Mouse (Mus musculus) lung, postnatal 0 days (tissue): ENCODE data around the gene Agbl4. TPM values are rescaled to one million over a fixed set of nuclear protein-coding genes. Genes with fewer than 3 reads are reported as not detected.

Source experiments
- ATAC-seq: fragments of 200-750 bp; cut with Nextera tagmentation; 2 replicates; pipeline ENCODE4 v1.8.0; 2017; ENCODE audit warnings: moderate library complexity
- DNase-seq: peaks from one replicate; pipeline ENCODE4 v3.0.0-alpha.2; 2016; ENCODE audit warnings: low spot score
- H3K27ac ChIP-seq: fragments of 300-500 bp; sonication (generic); 2 replicates; pipeline ENCODE4 v1.5.1; 2014; ENCODE audit warnings: antibody characterized with exemption, mild to moderate bottlenecking, low read length, mixed read lengths
- H3K27me3 ChIP-seq: fragments of 300-500 bp; sonication (generic); replicated peaks from 2 replicates; pipeline ENCODE4 v1.6.1; 2014; ENCODE audit warnings: low read length, mixed read lengths; ENCODE audit not compliant: insufficient read depth
- H3K36me3 ChIP-seq: fragments of 300-500 bp; sonication (generic); 2 replicates; pipeline ENCODE4 v1.6.1; 2014; ENCODE audit warnings: low read length, mixed read lengths; ENCODE audit not compliant: insufficient read depth
- H3K4me1 ChIP-seq: fragments of 300-500 bp; sonication (generic); 2 replicates; pipeline ENCODE4 v1.6.1; 2014; ENCODE audit warnings: antibody characterized with exemption, low read depth, low read length, mixed read lengths; ENCODE audit not compliant: insufficient read depth
- H3K4me2 ChIP-seq: fragments of 300-500 bp; sonication (generic); replicated peaks from 2 replicates; pipeline ENCODE4 v1.6.1; 2014; ENCODE audit warnings: low read depth, mild to moderate bottlenecking, low read length, moderate library complexity, mixed read lengths
- H3K4me3 ChIP-seq: fragments of 300-500 bp; sonication (generic); 2 replicates; pipeline ENCODE4 v1.5.1; 2014; ENCODE audit warnings: low read depth, low read length
- H3K9ac ChIP-seq: fragments of 300-500 bp; sonication (generic); replicated peaks from 2 replicates; pipeline ENCODE4 v1.6.1; 2014; ENCODE audit warnings: low read depth, mild to moderate bottlenecking
- H3K9me3 ChIP-seq: fragments of 300-500 bp; sonication (generic); 2 replicates; pipeline ENCODE4 v1.6.1; 2016; ENCODE audit warnings: low read length, mixed read lengths
- CTCF ChIP-seq: IDR thresholded peaks from 2 replicates; pipeline ENCODE4 v1.5.1; 2016; ENCODE audit warnings: antibody characterized with exemption, mild to moderate bottlenecking
- EP300 ChIP-seq: IDR thresholded peaks from 2 replicates; pipeline ENCODE4 v1.6.1; 2016; ENCODE audit warnings: antibody characterized with exemption, mild to moderate bottlenecking, control low read depth
- WGBS: fragments of 180-500 bp; shearing (Covaris S2); extraction: QIAGEN DNeasy Blood & Tissue Kit; methylation state at CpG from one replicate; pipeline ENCODE4 v1.1.7; 2014; 5-methylcytosine and 5-hydroxymethylcytosine counted together
- polyA plus RNA-seq: library from polyadenylated mRNA; unstranded; fragments of >200 nt; fragmentation: Nextera tagmentation; extraction: Ambion mirVana; gene quantifications from 2 replicates; pipeline ENCODE4 v1.2.1, GENCODE M21; 2015

The Agbl4 gene
- polyA plus RNA-seq, 1 experiment from 2014 or later = 0.50 TPM

DNA sequence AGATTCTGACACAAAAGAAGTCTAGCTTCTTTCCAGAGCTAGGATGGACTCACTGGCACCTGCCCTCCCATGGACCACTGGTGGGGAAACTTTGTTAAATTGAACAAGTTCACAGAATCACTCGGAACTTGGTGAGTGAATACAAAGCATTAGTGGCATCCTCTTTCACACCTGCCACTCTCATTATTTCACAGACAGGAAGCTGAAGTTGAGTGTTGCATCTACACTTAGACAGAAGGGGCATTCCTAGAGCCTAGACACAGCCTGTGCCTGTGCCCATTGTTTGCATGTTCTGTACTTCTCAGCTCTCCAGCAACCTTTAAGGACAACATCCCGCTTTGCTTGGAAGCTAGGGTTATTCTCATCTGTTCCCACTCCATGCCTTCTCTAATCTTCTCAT is 1107.5 kb downstream of the Agbl4 start:
- 74% methylated on average over 2 of the region's 2 CpGs for WGBS

GRCm38 (mm10) chr4:111510129-111510528 is 1112.7 kb downstream of the Agbl4 start:
- H3K27ac ChIP-seq = no peak overlapping the region
- 6% methylated on average over 2 of the region's 2 CpGs for WGBS

More for the DNA sequence above, 1107.5 kb downstream of the Agbl4 start:
- Histone ChIP-seq H3K4me2 (no peak overlapping the region), H3K4me3 (no peak overlapping the region), H3K27ac (no peak overlapping the region), H3K27me3 (no peaks in the 10 kb centered on the region), H3K9me3 (no peaks in the 10 kb centered on the region), H3K36me3 (no peaks in the 10 kb centered on the region), H3K9ac (no peak overlapping the region), H3K4me1 (no peaks in the 10 kb centered on the region)
- no peak for ATAC-seq
- no peak for DNase-seq
- TF ChIP-seq EP300 (no peak), CTCF (no peak)

GRCm38 (mm10) chr4:111513921-111514320 is 1116.5 kb downstream of the Agbl4 start:
- TF ChIP-seq CTCF = no peak
- TF ChIP-seq EP300 = no peak
- Histone ChIP-seq H3K27ac (no peak overlapping the region), H3K4me2 (no peak overlapping the region), H3K4me3 (no peak overlapping the region), H3K36me3 (no peaks in the 10 kb centered on the region), H3K9ac (no peak overlapping the region), H3K4me1 (no peaks in the 10 kb centered on the region), H3K9me3 (no peaks in the 10 kb centered on the region), H3K27me3 (no peaks in the 10 kb centered on the region)
- no peak for ATAC-seq
- WGBS = 23% methylated on average over 3 of the region's 3 CpGs
- no peak for DNase-seq

More at GRCm38 (mm10) chr4:111510129-111510528, 1112.7 kb downstream of the Agbl4 start:
- Histone ChIP-seq H3K36me3 (no peaks in the 10 kb centered on the region), H3K9me3 (no peaks in the 10 kb centered on the region), H3K4me2 (no peak overlapping the region), H3K27me3 (no peaks in the 10 kb centered on the region), H3K9ac (no peak overlapping the region), H3K4me3 (no peak overlapping the region), H3K4me1 (no peaks in the 10 kb centered on the region)
- TF ChIP-seq CTCF (peak; percentile 43), EP300 (no peak)
- DNase-seq (no peak), ATAC-seq (no peak)

DNA sequence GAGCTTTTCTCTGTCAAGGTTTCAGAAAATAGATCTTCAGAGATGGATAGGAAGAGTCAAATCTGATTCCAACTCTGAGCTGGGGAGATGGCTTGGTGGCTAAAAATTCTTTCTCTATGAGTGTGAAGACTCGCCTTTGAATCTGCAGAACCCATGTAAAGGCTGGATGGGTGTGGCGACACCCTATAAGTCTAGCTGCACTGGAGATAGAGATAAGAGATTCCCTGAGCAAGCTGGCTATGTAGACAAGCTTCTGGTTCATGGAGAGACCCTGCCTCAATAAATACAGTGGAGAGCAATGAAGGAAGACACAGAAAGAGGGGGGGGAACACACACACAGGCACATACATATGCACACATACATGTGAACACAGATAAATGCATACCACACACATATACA is 1118.7 kb downstream of the Agbl4 start:
- TF ChIP-seq CTCF (no peak), EP300 (no peak)
- Histone ChIP-seq H3K4me3 (no peak overlapping the region), H3K27ac (no peak overlapping the region), H3K9ac (no peak overlapping the region), H3K4me2 (no peak overlapping the region), H3K4me1 (no peaks in the 10 kb centered on the region), H3K27me3 (no peaks in the 10 kb centered on the region), H3K9me3 (no peaks in the 10 kb centered on the region), H3K36me3 (no peaks in the 10 kb centered on the region)
- WGBS = 81% methylated on average over 2 of the region's 2 CpGs
- ATAC-seq = no peak
- no peak for DNase-seq

- no peak for ATAC-seq
Observed at GRCm38 (mm10) chr4:111517063-111517792, 1119.8 kb downstream of the Agbl4 start.

GRCm38 (mm10) chr4:111518191-111518590 is 1120.7 kb downstream of the Agbl4 start:
- DNase-seq = no peak
- no peaks in the 10 kb centered on the region for H3K36me3 ChIP-seq
- H3K4me2 ChIP-seq = no peak overlapping the region
- H3K9me3 ChIP-seq = no peaks in the 10 kb centered on the region
- WGBS = 86% methylated on average over 4 of the region's 4 CpGs
- TF ChIP-seq EP300 (no peak), CTCF (no peak)
- no peak overlapping the region for H3K27ac ChIP-seq
- H3K4me3 ChIP-seq = no peak overlapping the region
- H3K9ac ChIP-seq = no peak overlapping the region
- no peak for ATAC-seq
- no peaks in the 10 kb centered on the region for H3K4me1 ChIP-seq
- no peaks in the 10 kb centered on the region for H3K27me3 ChIP-seq

More at GRCm38 (mm10) chr4:111517063-111517792, 1119.8 kb downstream of the Agbl4 start:
- TF ChIP-seq CTCF = no peak
- TF ChIP-seq EP300 = no peak
- WGBS = 36% methylated on average over 4 of the region's 4 CpGs
- H3K9me3 ChIP-seq = no peaks in the 10 kb centered on the region
- no peak for DNase-seq
- H3K27ac ChIP-seq = no peak overlapping the region
- no peaks in the 10 kb centered on the region for H3K36me3 ChIP-seq
- H3K4me1 ChIP-seq = no peaks in the 10 kb centered on the region
- H3K4me2 ChIP-seq = no peak overlapping the region
- no peak overlapping the region for H3K4me3 ChIP-seq
- H3K9ac ChIP-seq = no peak overlapping the region
- no peaks in the 10 kb centered on the region for H3K27me3 ChIP-seq
